Mouse (Mus musculus) stomach, embryonic 15.5 days (tissue): Measurements from ENCODE around the gene Kiss1. TPM values are rescaled to one million over a fixed set of nuclear protein-coding genes. Genes with fewer than 3 reads are reported as not detected.

ENCODE experiments used
- ATAC-seq: fragments of 200-750 bp; cut with Nextera tagmentation; 2 replicates; pipeline ENCODE4 v1.8.0; 2017; ENCODE audit warnings: low read depth, moderate number of reproducible peaks, moderate TSS enrichment; ENCODE audit not compliant: insufficient read depth, low FRiP score
- H3K27ac ChIP-seq: fragments of 300-500 bp; sonication (generic); 2 replicates; pipeline ENCODE4 v1.5.1; 2015; ENCODE audit warnings: mild to moderate bottlenecking, inconsistent platforms
- H3K27me3 ChIP-seq: fragments of 300-500 bp; sonication (generic); replicated peaks from 2 replicates; pipeline ENCODE4 v1.6.1; 2015; ENCODE audit warnings: inconsistent platforms
- H3K36me3 ChIP-seq: fragments of 300-500 bp; sonication (generic); 2 replicates; pipeline ENCODE4 v1.6.1; 2015; ENCODE audit warnings: inconsistent platforms
- H3K4me1 ChIP-seq: fragments of 300-500 bp; sonication (generic); 2 replicates; pipeline ENCODE4 v1.6.1; 2015; ENCODE audit warnings: inconsistent platforms
- H3K4me2 ChIP-seq: fragments of 300-500 bp; sonication (generic); 2 replicates; pipeline ENCODE4 v1.6.1; 2015; ENCODE audit warnings: mild to moderate bottlenecking, inconsistent platforms
- H3K4me3 ChIP-seq: fragments of 300-500 bp; sonication (generic); replicated peaks from 2 replicates; pipeline ENCODE4 v1.5.1; 2015; ENCODE audit warnings: inconsistent platforms
- H3K9ac ChIP-seq: fragments of 300-500 bp; sonication (generic); 2 replicates; pipeline ENCODE4 v1.6.1; 2015; ENCODE audit warnings: inconsistent platforms
- H3K9me3 ChIP-seq: fragments of 300-500 bp; sonication (generic); 2 replicates; pipeline ENCODE4 v1.6.1; 2016; ENCODE audit warnings: inconsistent platforms
- WGBS: fragments of 180-500 bp; shearing (Covaris S2); methylation state at CpG from one replicate; pipeline ENCODE4 v1.1.7; 2015; 5-methylcytosine and 5-hydroxymethylcytosine counted together
- polyA plus RNA-seq: library from polyadenylated mRNA; unstranded; fragments of >200 nt; fragmentation: Nextera tagmentation; extraction: Ambion mirVana; gene quantifications from 2 replicates; pipeline ENCODE4 v1.2.1, GENCODE M21; 2015

The Kiss1 gene
- polyA plus RNA-seq, 1 experiment from 2014 or later, result not detected

GRCm38 (mm10) chr1:133296376-133296775, 25.3 kb upstream of the Kiss1 start:
- no peak overlapping the region for H3K4me2 ChIP-seq
- no peak overlapping the region for H3K4me3 ChIP-seq
- H3K9ac ChIP-seq, result no peak overlapping the region
- no peak for ATAC-seq
- H3K36me3 ChIP-seq, result peaks cover 12% of the 10 kb centered on the region; the same call in 1 of the 2 replicates
- H3K4me1 ChIP-seq, result no peaks in the 10 kb centered on the region
- WGBS, result 87% methylated on average over 9 of the region's 9 CpGs
- no peak overlapping the region for H3K27ac ChIP-seq
- no peaks in the 10 kb centered on the region for H3K9me3 ChIP-seq
- no peaks in the 10 kb centered on the region for H3K27me3 ChIP-seq

GRCm38 (mm10) chr1:133298816-133299215, 22.9 kb upstream of the Kiss1 start:
- WGBS, result 57% methylated on average over 14 of the region's 14 CpGs
- Histone ChIP-seq H3K27ac (no peak overlapping the region), H3K4me2 (no peak overlapping the region), H3K9me3 (no peaks in the 10 kb centered on the region), H3K4me3 (no peak overlapping the region), H3K9ac (no peak overlapping the region), H3K36me3 (peaks cover 12% of the 10 kb centered on the region; the same call in 1 of the 2 replicates), H3K27me3 (no peaks in the 10 kb centered on the region), H3K4me1 (peaks cover 11% of the 10 kb centered on the region)
- no peak for ATAC-seq

GRCm38 (mm10) chr1:133302540-133302939, 19.1 kb upstream of the Kiss1 start:
- H3K9me3 ChIP-seq, result no peaks in the 10 kb centered on the region
- H3K9ac ChIP-seq, result no peak overlapping the region
- H3K36me3 ChIP-seq, result peaks cover 12% of the 10 kb centered on the region; the same call in 1 of the 2 replicates
- peak; percentile 19; the same call in 1 of the 2 replicates for ATAC-seq
- 17% methylated on average over 3 of the region's 3 CpGs for WGBS
- H3K4me1 ChIP-seq, result peaks cover 11% of the 10 kb centered on the region
- peak overlapping the region; percentile 67 for H3K27ac ChIP-seq
- no peak overlapping the region for H3K4me2 ChIP-seq
- no peaks in the 10 kb centered on the region for H3K27me3 ChIP-seq
- no peak overlapping the region for H3K4me3 ChIP-seq

- Histone ChIP-seq H3K36me3 (no peaks in the 10 kb centered on the region), H3K27me3 (no peaks in the 10 kb centered on the region), H3K4me1 (peaks cover 14% of the 10 kb centered on the region), H3K9me3 (no peaks in the 10 kb centered on the region), H3K4me3 (no peak overlapping the region), H3K9ac (no peak overlapping the region), H3K27ac (no peak overlapping the region), H3K4me2 (no peak overlapping the region)
- no peak for ATAC-seq
- WGBS, result 4% methylated on average over 4 of the region's 4 CpGs
These were observed 14.8 kb upstream of the Kiss1 start for GRCm38 (mm10) chr1:133306842-133307241.

- peaks cover 13% of the 10 kb centered on the region for H3K4me1 ChIP-seq
- no peaks in the 10 kb centered on the region for H3K9me3 ChIP-seq
- H3K36me3 ChIP-seq, result no peaks in the 10 kb centered on the region
- no peak overlapping the region for H3K9ac ChIP-seq
- H3K27me3 ChIP-seq, result no peaks in the 10 kb centered on the region
- no peak for ATAC-seq
- H3K27ac ChIP-seq, result no peak overlapping the region
- WGBS, result 17% methylated on average over 6 of the region's 6 CpGs
- no peak overlapping the region for H3K4me2 ChIP-seq
- H3K4me3 ChIP-seq, result no peak overlapping the region
These were observed 14.4 kb upstream of the Kiss1 start for GRCm38 (mm10) chr1:133307318-133307717.

- H3K9me3 ChIP-seq, result no peaks in the 10 kb centered on the region
- peaks cover 8% of the 10 kb centered on the region; the same call in 1 of the 2 replicates for H3K4me1 ChIP-seq
- WGBS, result 48% methylated on average over 14 of the region's 14 CpGs
- ATAC-seq, result peak; percentile 68
- H3K27me3 ChIP-seq, result no peaks in the 10 kb centered on the region
- H3K9ac ChIP-seq, result no peak within 1 kb of the TSS
- peak within 1 kb of the TSS; percentile 41 for H3K4me2 ChIP-seq
- H3K36me3 ChIP-seq, result no peaks in the 10 kb centered on the region
- H3K4me3 ChIP-seq, result peak within 1 kb of the TSS; percentile 29
- peak within 1 kb of the TSS; percentile 49; the same call in 1 of the 2 replicates for H3K27ac ChIP-seq
These were observed 11.9 kb upstream of the Kiss1 start, which contains the start of gene Golt1a for GRCm38 (mm10) chr1:133309652-133310267. Gene Golt1a (plus strand): TSS chr1:133309800.

GRCm38 (mm10) chr1:133311240-133311639, 10.4 kb upstream of the Kiss1 start:
- no peak overlapping the region for H3K9ac ChIP-seq
- H3K9me3 ChIP-seq, result no peaks in the 10 kb centered on the region
- H3K4me3 ChIP-seq, result no peak overlapping the region
- 70% methylated on average over 4 of the region's 4 CpGs for WGBS
- no peak overlapping the region for H3K4me2 ChIP-seq
- ATAC-seq, result no peak
- H3K27ac ChIP-seq, result no peak overlapping the region
- no peaks in the 10 kb centered on the region for H3K27me3 ChIP-seq
- H3K36me3 ChIP-seq, result no peaks in the 10 kb centered on the region
- H3K4me1 ChIP-seq, result peaks cover 8% of the 10 kb centered on the region; the same call in 1 of the 2 replicates

GRCm38 (mm10) chr1:133311946-133312345, 9.7 kb upstream of the Kiss1 start:
- H3K9ac ChIP-seq, result no peak overlapping the region
- no peaks in the 10 kb centered on the region for H3K27me3 ChIP-seq
- no peak overlapping the region for H3K4me3 ChIP-seq
- 27% methylated on average over 10 of the region's 10 CpGs for WGBS
- no peaks in the 10 kb centered on the region for H3K36me3 ChIP-seq
- H3K4me1 ChIP-seq, result peaks cover 8% of the 10 kb centered on the region; the same call in 1 of the 2 replicates
- H3K4me2 ChIP-seq, result peak overlapping the region; percentile 25; the same call in 1 of the 2 replicates
- no peak overlapping the region for H3K27ac ChIP-seq
- no peak for ATAC-seq
- H3K9me3 ChIP-seq, result no peaks in the 10 kb centered on the region

- Histone ChIP-seq H3K4me1 (peaks cover 8% of the 10 kb centered on the region; the same call in 1 of the 2 replicates), H3K27ac (no peak overlapping the region), H3K4me3 (no peak overlapping the region), H3K9me3 (no peaks in the 10 kb centered on the region), H3K36me3 (no peaks in the 10 kb centered on the region), H3K9ac (no peak overlapping the region), H3K27me3 (no peaks in the 10 kb centered on the region), H3K4me2 (no peak overlapping the region)
- ATAC-seq, result no peak
- WGBS, result 28% methylated on average over 8 of the region's 8 CpGs
These were observed 7.3 kb upstream of the Kiss1 start for GRCm38 (mm10) chr1:133314364-133314763.

GRCm38 (mm10) chr1:133315775-133316174, 5.9 kb upstream of the Kiss1 start:
- Histone ChIP-seq H3K4me3 (no peak overlapping the region), H3K4me1 (peaks cover 4% of the 10 kb centered on the region; the same call in 1 of the 2 replicates), H3K4me2 (no peak overlapping the region), H3K27ac (no peak overlapping the region), H3K9ac (no peak overlapping the region), H3K9me3 (no peaks in the 10 kb centered on the region), H3K36me3 (no peaks in the 10 kb centered on the region), H3K27me3 (no peaks in the 10 kb centered on the region)
- no peak for ATAC-seq
- 77% methylated on average over 6 of the region's 6 CpGs for WGBS

- 86% methylated on average over 4 of the region's 4 CpGs for WGBS
- H3K9ac ChIP-seq, result no peak overlapping the region
- ATAC-seq, result no peak
These were observed 5.1 kb upstream of the Kiss1 start for GRCm38 (mm10) chr1:133316577-133316976.

GRCm38 (mm10) chr1:133317149-133317548, 4.5 kb upstream of the Kiss1 start:
- no peak for ATAC-seq
- WGBS, result 78% methylated on average over 1 of the region's 1 CpGs
- Histone ChIP-seq H3K9ac (no peak overlapping the region), H3K9me3 (no peaks in the 10 kb centered on the region), H3K4me1 (0 out of 2 replicates have a peak, but pooled peaks cover under 1% of the 10 kb centered on the region), H3K27ac (no peak overlapping the region), H3K4me2 (no peak overlapping the region), H3K4me3 (no peak overlapping the region), H3K36me3 (no peaks in the 10 kb centered on the region), H3K27me3 (no peaks in the 10 kb centered on the region)

More at GRCm38 (mm10) chr1:133316577-133316976, 5.1 kb upstream of the Kiss1 start:
- Histone ChIP-seq H3K27ac (no peak overlapping the region), H3K4me2 (no peak overlapping the region), H3K4me3 (no peak overlapping the region), H3K36me3 (no peaks in the 10 kb centered on the region), H3K9me3 (no peaks in the 10 kb centered on the region), H3K4me1 (peaks cover 4% of the 10 kb centered on the region; the same call in 1 of the 2 replicates), H3K27me3 (no peaks in the 10 kb centered on the region)
